ENCODE assay signal across 9 mouse cellular contexts in genomic region chr17:34640778-34641601, GRCm38 (mm10). TPM values are rescaled to one million over a fixed set of nuclear protein-coding genes. Genes with fewer than 3 reads are reported as not detected.
DNase-seq lines count a peak whose midpoint lies in the region; ATAC-seq and TF ChIP-seq lines count a peak whose summit lies in the region.
"Had no signal": no experiment of that assay in that cellular context is flagged by ENCODE, and none has a peak within 500 bp of the region (broad histone marks: within the 10 kb centered on the region; RNA-seq: fewer than 3 reads in every experiment).

No protein-coding gene starts in this region.

- H3K9ac ChIP-seq in embryonic facial prominence, embryonic 11.5 days (replicated peaks; ENCODE audit: low read length), result peak overlapping the region; percentile 50
- peak overlapping the region; percentile 34; the same call in 1 of the 2 replicates for H3K9ac ChIP-seq in limb, embryonic 11.5 days (ENCODE audit: low read length)
- 0 out of 2 replicates have a peak overlapping the region, but pooled peaks have one; percentile 14 for H3K9ac ChIP-seq in stomach, embryonic 14.5 days (replicated peaks; ENCODE audit: low read depth, low read length)

- H3K27me3 ChIP-seq in kidney, adult 2 months (replicated peaks; ENCODE audit: control insufficient read depth, insufficient read depth, low read length), result no peaks in the 10 kb centered on the region
- no peaks in the 10 kb centered on the region for H3K27me3 ChIP-seq in Patski
- H3K27me3 ChIP-seq in embryonic facial prominence, embryonic 11.5 days (ENCODE audit: control insufficient read depth, insufficient read depth, low read length), result no peaks in the 10 kb centered on the region
- H3K27me3 ChIP-seq in limb, embryonic 11.5 days (ENCODE audit: control insufficient read depth, insufficient read depth, low read length), result no peaks in the 10 kb centered on the region
- H3K27me3 ChIP-seq in stomach, embryonic 14.5 days (ENCODE audit: control insufficient read depth, insufficient read depth, low read length), result no peaks in the 10 kb centered on the region

- peak; percentile 58 for ATAC-seq in Patski
- peak; percentile 48 for ATAC-seq in embryonic facial prominence, embryonic 11.5 days (replicated peaks; ENCODE audit: insufficient number of reproducible peaks, low FRiP score, low TSS enrichment, low read depth)
- 0 out of 2 replicates have a peak, but pooled peaks have one; percentile 18 for ATAC-seq in limb, embryonic 11.5 days (ENCODE audit: insufficient number of reproducible peaks, low FRiP score, low TSS enrichment, low read depth)
- no peak; the same call in 1 of the 2 replicates for ATAC-seq in stomach, embryonic 14.5 days (ENCODE audit: insufficient number of reproducible peaks, insufficient read depth, low FRiP score, low read depth)

- intact Hi-C loops in heart, postnatal 10 days (cut with DNase I), result loop anchor here (5.0 kb wide), 1 partner anchor 291 kb away; the partner anchor contains the start of gene Neu1

- H3K4me1 ChIP-seq in kidney, adult 2 months (ENCODE audit: control insufficient read depth, insufficient read depth, low read length), result no peaks in the 10 kb centered on the region; the same call in 1 of the 2 replicates
- H3K4me1 ChIP-seq in embryonic facial prominence, embryonic 11.5 days (ENCODE audit: control insufficient read depth, insufficient read depth, low read length), result no peaks in the 10 kb centered on the region
- H3K4me1 ChIP-seq in limb, embryonic 11.5 days (ENCODE audit: control insufficient read depth, insufficient read depth, low read length), result peaks cover 11% of the 10 kb centered on the region
- peaks cover 7% of the 10 kb centered on the region; the same call in 1 of the 2 replicates for H3K4me1 ChIP-seq in stomach, embryonic 14.5 days (ENCODE audit: control insufficient read depth, insufficient read depth, low read length)

- no peaks in the 10 kb centered on the region for H3K36me3 ChIP-seq in kidney, adult 2 months (ENCODE audit: control insufficient read depth, insufficient read depth, low read length)
- H3K36me3 ChIP-seq in embryonic facial prominence, embryonic 11.5 days (replicated peaks; ENCODE audit: control insufficient read depth, insufficient read depth, low read depth, low read length), result no peaks in the 10 kb centered on the region
- H3K36me3 ChIP-seq in limb, embryonic 11.5 days (ENCODE audit: control insufficient read depth, insufficient read depth, low read length), result no peaks in the 10 kb centered on the region
- H3K36me3 ChIP-seq in stomach, embryonic 14.5 days (ENCODE audit: control insufficient read depth, insufficient read depth, low read length), result no peaks in the 10 kb centered on the region

- 0 out of 2 replicates have a peak overlapping the region, but pooled peaks have one; percentile 3 for H3K4me2 ChIP-seq in embryonic facial prominence, embryonic 11.5 days (ENCODE audit: low read depth, low read length)
- peak overlapping the region; percentile 8; the same call in 1 of the 2 replicates for H3K4me2 ChIP-seq in limb, embryonic 11.5 days (ENCODE audit: low read depth, severe bottlenecking)
- no peak overlapping the region for H3K4me2 ChIP-seq in stomach, embryonic 14.5 days (replicated peaks; ENCODE audit: low read depth, low read length)

- WGBS in kidney, adult 2 months, result 31% methylated on average over 11 of the region's 11 CpGs
- WGBS in embryonic facial prominence, embryonic 11.5 days, result 12% methylated on average over 11 of the region's 11 CpGs
- WGBS in limb, embryonic 11.5 days, result 18% methylated on average over 11 of the region's 11 CpGs
- 15% methylated on average over 11 of the region's 11 CpGs for whole genome bisulfite sequencing in stomach, embryonic 14.5 days

- POLR2A ChIA-PET in Patski (lab: Charles Lee), result interaction anchor here (1.1 to 2.0 kb wide), 2 partner anchors 13 to 21 kb away, joined by 4 to 7 read pairs; no protein-coding TSS in a partner anchor

- DNase-seq in kidney, adult 2 months, result peak; percentile 63
- DNase-seq in kidney, adult 8-10 months, result no peak
- DNase-seq in Patski (ENCODE audit: low read depth, low spot score), result peak; percentile 70
- peak; percentile 60 for DNase-seq in embryonic facial prominence, embryonic 11.5 days (ENCODE audit: low spot score)
- DNase-seq in heart, postnatal 10 days, result peak; percentile 73 to 75
- peak; percentile 60 for DNase-seq in limb, embryonic 11.5 days (ENCODE audit: low spot score)
- no peak for DNase-seq in right cerebral cortex, postnatal 36 days (ENCODE audit: low spot score in 2 of 2)

- no peaks in the 10 kb centered on the region for H3K9me3 ChIP-seq in embryonic facial prominence, embryonic 11.5 days (replicated peaks; ENCODE audit: control insufficient read depth, low read length)
- H3K9me3 ChIP-seq in limb, embryonic 11.5 days (ENCODE audit: control insufficient read depth, low read length), result no peaks in the 10 kb centered on the region
- no peaks in the 10 kb centered on the region for H3K9me3 ChIP-seq in stomach, embryonic 14.5 days (ENCODE audit: control insufficient read depth, low read depth, low read length)

- peak; percentile 30 for TF ChIP-seq CTCF in kidney, adult 2 months (conservative IDR thresholded peaks at IDR 0.05; ENCODE audit: insufficient read depth, insufficient read length, low read depth, low read length)
- TF ChIP-seq CTCF in Patski (IDR thresholded peaks at IDR 0.05), result no peak

- in situ Hi-C loops in Patski (cut with MboI; ENCODE audit: low pct_unique_long_range_greater_than_20kb), result loop anchor here (25.0 kb wide), 1 partner anchor 496 kb away; the partner anchor contains the start of genes Apom, Bag6 and D17H6S53E

- TF ChIP-seq POLR2A in kidney, adult 2 months (IDR thresholded peaks at IDR 0.05; ENCODE audit: low read depth, low read length), result no peak

- peak overlapping the region; percentile 67; the same call in 1 of the 2 replicates for H3K27ac ChIP-seq in kidney, adult 2 months (ENCODE audit: insufficient read depth, low read depth, low read length)
- H3K27ac ChIP-seq in embryonic facial prominence, embryonic 11.5 days (replicated peaks; ENCODE audit: low read depth, low read length), result peak overlapping the region; percentile 74
- peak overlapping the region; percentile 83 for H3K27ac ChIP-seq in limb, embryonic 11.5 days (replicated peaks; ENCODE audit: low read depth, low read length)
- H3K27ac ChIP-seq in stomach, embryonic 14.5 days (ENCODE audit: low read length), result peak overlapping the region; percentile 82

- CTCF ChIA-PET in Patski (lab: Charles Lee), result interaction anchor here (1.2 to 1.8 kb wide), 3 partner anchors 9 to 14 kb away, joined by 3 to 4 read pairs (median 4); partner anchors contain the start of genes Ppt2 and Prrt1

- H3K4me3 ChIP-seq in kidney, adult 2 months (ENCODE audit: insufficient read depth, low read depth, low read length), result no peak overlapping the region
- no peak overlapping the region for H3K4me3 ChIP-seq in embryonic facial prominence, embryonic 11.5 days (ENCODE audit: low read depth, low read length)
- H3K4me3 ChIP-seq in limb, embryonic 11.5 days (ENCODE audit: low read depth, low read length), result no peak overlapping the region
- H3K4me3 ChIP-seq in stomach, embryonic 14.5 days (ENCODE audit: low read depth, low read length), result no peak overlapping the region

RNA-seq across cellular contexts. Expression of gene Fkbpl, which starts 3.6 kb away (rescaled TPM):
- polyA plus RNA-seq in kidney, adult 2 months (2012; rRNA removed), result 5.5 and 5.8 TPM in 2 replicates
- 22.5 TPM for polyA plus RNA-seq in Patski (2021)
- polyA plus RNA-seq in embryonic facial prominence, embryonic 11.5 days (2014; fragmentation: Nextera tagmentation; extraction: Ambion mirVana), result 16.2 and 16.6 TPM in 2 replicates
- total RNA-seq in heart, postnatal 10 days (2021), result 1 to 10 TPM; 8.5 to 9.9 TPM
- 13.1 and 19.3 TPM in 2 replicates for polyA plus RNA-seq in limb, embryonic 11.5 days (2014; fragmentation: Nextera tagmentation; extraction: Ambion mirVana)
- 11.9 and 12.0 TPM in 2 replicates for polyA plus RNA-seq in stomach, embryonic 14.5 days (2014; fragmentation: Nextera tagmentation; extraction: Ambion mirVana)

RNA-seq across cellular contexts. Expression of gene Atf6b, which starts 6.0 kb away (rescaled TPM):
- 52.5 and 65.5 TPM in 2 replicates for polyA plus RNA-seq in kidney, adult 2 months (2012; rRNA removed)
- polyA plus RNA-seq in Patski (2021), result 88.4 TPM
- 55.8 and 58.5 TPM in 2 replicates for polyA plus RNA-seq in embryonic facial prominence, embryonic 11.5 days (2014; fragmentation: Nextera tagmentation; extraction: Ambion mirVana)
- total RNA-seq in heart, postnatal 10 days (2021), result 10 to 100 TPM; 19.0 to 19.3 TPM
- 63.4 and 71.4 TPM in 2 replicates for polyA plus RNA-seq in limb, embryonic 11.5 days (2014; fragmentation: Nextera tagmentation; extraction: Ambion mirVana)
- 56.5 and 58.3 TPM in 2 replicates for polyA plus RNA-seq in stomach, embryonic 14.5 days (2014; fragmentation: Nextera tagmentation; extraction: Ambion mirVana)

RNA-seq across cellular contexts. Expression of gene Prrt1, which starts 11.7 kb away (rescaled TPM):
- polyA plus RNA-seq in kidney, adult 2 months (2012; rRNA removed), result 2.7 and 3.2 TPM in 2 replicates
- polyA plus RNA-seq in Patski (2021), result 6.7 TPM
- 0.10 and 0.11 TPM in 2 replicates for polyA plus RNA-seq in embryonic facial prominence, embryonic 11.5 days (2014; fragmentation: Nextera tagmentation; extraction: Ambion mirVana)
- 1 to 10 TPM in 1 of 2 experiments, under 1 TPM in 1; 0.89 to 1.2 TPM for total RNA-seq in heart, postnatal 10 days (2021)
- 0.17 and 0.20 TPM in 2 replicates for polyA plus RNA-seq in limb, embryonic 11.5 days (2014; fragmentation: Nextera tagmentation; extraction: Ambion mirVana)
- polyA plus RNA-seq in stomach, embryonic 14.5 days (2014; fragmentation: Nextera tagmentation; extraction: Ambion mirVana), result 0.56 and 0.67 TPM in 2 replicates
- total RNA-seq: MEL had no signal

RNA-seq across cellular contexts. Expression of gene Ppt2, which starts 12.7 kb away (rescaled TPM):
- polyA plus RNA-seq in kidney, adult 2 months (2012; rRNA removed), result 118 and 123 TPM in 2 replicates
- polyA plus RNA-seq in Patski (2021), result 108 TPM
- 19.4 and 20.0 TPM in 2 replicates for polyA plus RNA-seq in embryonic facial prominence, embryonic 11.5 days (2014; fragmentation: Nextera tagmentation; extraction: Ambion mirVana)
- total RNA-seq in heart, postnatal 10 days (2021), result 10 to 100 TPM; 39.0 to 45.7 TPM
- 24.8 and 26.1 TPM in 2 replicates for polyA plus RNA-seq in limb, embryonic 11.5 days (2014; fragmentation: Nextera tagmentation; extraction: Ambion mirVana)
- polyA plus RNA-seq in stomach, embryonic 14.5 days (2014; fragmentation: Nextera tagmentation; extraction: Ambion mirVana), result 31.2 and 31.8 TPM in 2 replicates

RNA-seq across cellular contexts. Expression of gene Egfl8, which starts 25.2 kb away (rescaled TPM):
- 5.1 and 5.3 TPM in 2 replicates for polyA plus RNA-seq in kidney, adult 2 months (2012; rRNA removed)
- polyA plus RNA-seq in Patski (2021), result 2.5 TPM
- polyA plus RNA-seq in embryonic facial prominence, embryonic 11.5 days (2014; fragmentation: Nextera tagmentation; extraction: Ambion mirVana), result 3.1 and 4.4 TPM in 2 replicates
- 1 to 10 TPM; 2.1 to 3.5 TPM for total RNA-seq in heart, postnatal 10 days (2021)
- polyA plus RNA-seq in limb, embryonic 11.5 days (2014; fragmentation: Nextera tagmentation; extraction: Ambion mirVana), result 2.8 and 3.5 TPM in 2 replicates
- polyA plus RNA-seq in stomach, embryonic 14.5 days (2014; fragmentation: Nextera tagmentation; extraction: Ambion mirVana), result 3.8 and 4.2 TPM in 2 replicates

Comparison
In these comparisons a context has a peak if more than half of its experiments do, and no peak if none do; other contexts are left out.
1. DNase-seq: peak in kidney, adult 2 months (single experiment), Patski (single experiment), embryonic facial prominence, embryonic 11.5 days (single experiment), heart, postnatal 10 days (2 of 2) and limb, embryonic 11.5 days (single experiment); none in kidney, adult 8-10 months (0 of 2) and right cerebral cortex, postnatal 36 days (0 of 2).
2. Peak in every context shown above with its lines, with median percentiles within 50 percentile points of each other: H3K27ac ChIP-seq and H3K9ac ChIP-seq.